Mouse (Mus musculus) stomach, postnatal 0 days (tissue): ENCODE measurements around the gene Ccndbp1.

Experiments
- CTCF ChIP-seq: IDR thresholded peaks from 2 replicates; pipeline ENCODE4 v1.5.1; 2016; ENCODE audit warnings: antibody characterized with exemption, low read depth, mild to moderate bottlenecking, moderate library complexity
- EP300 ChIP-seq: optimal IDR thresholded peaks from 2 replicates; pipeline ENCODE3; 2016; ENCODE audit warnings: antibody characterized with exemption

DNA sequence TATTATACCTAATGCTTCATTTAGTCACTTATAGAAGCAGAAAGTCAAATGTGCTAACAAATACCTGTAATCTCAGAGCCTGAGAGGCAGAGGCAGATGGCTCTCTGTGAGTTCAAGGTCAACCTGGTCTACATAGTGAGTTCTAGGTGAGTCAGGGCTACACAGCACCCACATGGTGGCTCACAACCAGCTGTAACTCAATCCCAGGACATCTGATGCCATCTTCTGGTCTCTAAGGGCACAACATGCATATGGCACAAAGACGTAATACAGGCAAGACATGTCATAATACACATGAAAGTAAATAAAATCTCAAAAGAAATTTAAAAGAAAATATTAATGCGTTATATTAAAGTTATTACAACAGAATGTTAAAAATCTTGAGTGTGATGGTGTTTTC, 4.6 kb upstream of the Ccndbp1 start:
- TF ChIP-seq CTCF (peak; percentile 63), EP300 (no peak)
